Comparison of ENCODE assay signal across 9 mouse cellular contexts in genomic region chr4:133827887-133828794, GRCm38 (mm10). TPM values are rescaled to one million over a fixed set of nuclear protein-coding genes. Genes with fewer than 3 reads are reported as not detected.
DNase-seq lines count a peak whose midpoint lies in the region; ATAC-seq and TF ChIP-seq lines count a peak whose summit lies in the region.
"Had no signal": no experiment of that assay in that cellular context is flagged by ENCODE, and none has a peak within 500 bp of the region (broad histone marks: within the 10 kb centered on the region; RNA-seq: fewer than 3 reads in every experiment).

No protein-coding gene starts in this region.

- no peaks in the 10 kb centered on the region for H3K27me3 ChIP-seq in lung, postnatal 0 days (replicated peaks; ENCODE audit: insufficient read depth, low read length)
- 0 out of 2 replicates have a peak, but pooled peaks cover 10% of the 10 kb centered on the region for H3K27me3 ChIP-seq in intestine, embryonic 14.5 days (replicated peaks; ENCODE audit: control insufficient read depth, insufficient read depth, low read length)
- H3K27me3 ChIP-seq in stomach, embryonic 16.5 days (ENCODE audit: control insufficient read depth, insufficient read depth, low read length), result no peaks in the 10 kb centered on the region

- peak overlapping the region; percentile 3; the same call in 1 of the 2 replicates for H3K4me2 ChIP-seq in lung, postnatal 0 days (replicated peaks; ENCODE audit: low read depth, low read length)
- peak overlapping the region; percentile 30 for H3K4me2 ChIP-seq in intestine, embryonic 14.5 days (ENCODE audit: low read length)
- peak overlapping the region; percentile 4 for H3K4me2 ChIP-seq in stomach, embryonic 16.5 days (ENCODE audit: low read depth, low read length)

- no peaks in the 10 kb centered on the region for H3K9me3 ChIP-seq in lung, postnatal 0 days (ENCODE audit: low read length)
- H3K9me3 ChIP-seq in intestine, embryonic 14.5 days (ENCODE audit: control insufficient read depth, low read length), result no peaks in the 10 kb centered on the region
- H3K9me3 ChIP-seq in stomach, embryonic 16.5 days (replicated peaks; ENCODE audit: control insufficient read depth, low read length), result no peaks in the 10 kb centered on the region

- 27% methylated on average over 25 of the region's 25 CpGs for WGBS in lung, postnatal 0 days
- whole genome bisulfite sequencing in intestine, embryonic 14.5 days, result 21% methylated on average over 25 of the region's 25 CpGs
- WGBS in stomach, embryonic 16.5 days, result 28% methylated on average over 25 of the region's 25 CpGs

- no peaks in the 10 kb centered on the region; the same call in 1 of the 2 replicates for H3K4me1 ChIP-seq in lung, postnatal 0 days (ENCODE audit: insufficient read depth, low read depth, low read length)
- H3K4me1 ChIP-seq in intestine, embryonic 14.5 days (replicated peaks; ENCODE audit: control insufficient read depth, insufficient read depth, low read length), result peaks cover 2% of the 10 kb centered on the region; the same call in 1 of the 2 replicates
- peaks cover 5% of the 10 kb centered on the region; the same call in 1 of the 2 replicates for H3K4me1 ChIP-seq in stomach, embryonic 16.5 days (ENCODE audit: control insufficient read depth, insufficient read depth, low read length)

- no peak overlapping the region for H3K4me3 ChIP-seq in lung, postnatal 0 days (ENCODE audit: low read depth, low read length)
- H3K4me3 ChIP-seq in intestine, embryonic 14.5 days (ENCODE audit: low read depth, low read length), result no peak overlapping the region
- H3K4me3 ChIP-seq in stomach, embryonic 16.5 days (replicated peaks; ENCODE audit: low read length), result no peak overlapping the region
- H3K4me3 ChIP-seq: myocyte had no signal

- H3K27ac ChIP-seq in lung, postnatal 0 days (ENCODE audit: low read length), result no peak overlapping the region
- no peak overlapping the region for H3K27ac ChIP-seq in intestine, embryonic 14.5 days (ENCODE audit: low read depth)
- no peak overlapping the region for H3K27ac ChIP-seq in stomach, embryonic 16.5 days (ENCODE audit: low read length)

- DNase-seq in lung, postnatal 0 days (ENCODE audit: low spot score), result no peak
- DNase-seq in lung, adult 18-20 months, result no peak
- DNase-seq in intestine, embryonic 14.5 days (ENCODE audit: low spot score), result no peak
- no peak for DNase-seq in spleen, adult 12 weeks (ENCODE audit: low spot score)
- no peak for DNase-seq in cerebellum, postnatal 4 days (ENCODE audit: low spot score in 2 of 2)
- no peak for DNase-seq in lung, postnatal 36 days

- no peak for ATAC-seq in lung, postnatal 0 days
- peak; percentile 26; the same call in 1 of the 2 replicates for ATAC-seq in common myeloid progenitor, adult 5-6 weeks (replicated peaks; ENCODE audit: low read depth, poor library complexity, severe bottlenecking)
- no peak for ATAC-seq in intestine, embryonic 14.5 days (replicated peaks; ENCODE audit: low FRiP score, low TSS enrichment, low read depth)
- no peak for ATAC-seq in stomach, embryonic 16.5 days (ENCODE audit: insufficient read depth, low FRiP score)

- no peak overlapping the region for H3K9ac ChIP-seq in lung, postnatal 0 days (replicated peaks; ENCODE audit: low read depth)
- no peak overlapping the region for H3K9ac ChIP-seq in intestine, embryonic 14.5 days (ENCODE audit: low read length)
- H3K9ac ChIP-seq in stomach, embryonic 16.5 days (ENCODE audit: low read length), result no peak overlapping the region

- TF ChIP-seq EP300 in lung, postnatal 0 days (IDR thresholded peaks at IDR 0.05), result no peak

- H3K36me3 ChIP-seq in lung, postnatal 0 days (ENCODE audit: insufficient read depth, low read length), result no peaks in the 10 kb centered on the region
- no peaks in the 10 kb centered on the region for H3K36me3 ChIP-seq in intestine, embryonic 14.5 days (ENCODE audit: control insufficient read depth, insufficient read depth, low read length)
- no peaks in the 10 kb centered on the region for H3K36me3 ChIP-seq in stomach, embryonic 16.5 days (ENCODE audit: control insufficient read depth, insufficient read depth, low read length)

- TF ChIP-seq CTCF in lung, postnatal 0 days (IDR thresholded peaks at IDR 0.05), result no peak

RNA-seq across cellular contexts. Expression of gene Rps6ka1, which starts 59.5 kb away (rescaled TPM):
- polyA plus RNA-seq in lung, postnatal 0 days (2015; fragmentation: Nextera tagmentation; extraction: Ambion mirVana), result 36.2 and 38.0 TPM in 2 replicates
- 62.2 and 80.0 TPM in 2 replicates for total RNA-seq in common myeloid progenitor, adult 5-6 weeks (2017)
- 116 and 120 TPM in 2 replicates for polyA plus RNA-seq in intestine, embryonic 14.5 days (2014; fragmentation: Nextera tagmentation; extraction: Ambion mirVana)
- polyA plus RNA-seq in stomach, embryonic 16.5 days (2015; fragmentation: Nextera tagmentation; extraction: Ambion mirVana), result 69.2 and 71.8 TPM in 2 replicates
